Mouse (Mus musculus): ENCODE data around the gene Guca1a. TPM values are rescaled to one million over a fixed set of nuclear protein-coding genes. Genes with fewer than 3 reads are reported as not detected.

Gene Guca1a
- polyA plus RNA-seq, 1 experiment from 2014 or later, result 1.6 TPM

DNA sequence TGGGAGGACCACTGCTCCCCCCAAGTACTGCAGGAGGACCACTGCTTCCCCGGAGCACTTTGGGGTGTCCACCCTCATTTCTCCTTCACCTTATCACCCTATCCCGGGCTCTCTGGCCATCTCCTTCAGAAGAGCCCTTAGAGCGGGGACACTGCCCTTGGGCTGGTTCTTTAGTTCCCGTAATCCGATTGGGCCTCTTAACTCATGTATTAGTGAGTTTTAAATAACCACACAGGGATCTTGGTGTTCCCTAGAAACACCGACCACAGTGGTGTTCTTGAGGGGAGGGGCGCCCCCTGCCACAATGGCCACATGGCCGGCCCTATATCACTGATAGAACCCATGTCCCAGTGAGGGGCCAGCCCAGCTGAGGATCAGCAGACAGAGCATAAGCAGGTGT lies 1.3 kb downstream of the Guca1a start:
- H3K4me3 ChIP-seq (ENCODE audit: low read depth, low read length), result no peak overlapping the region
- ATAC-seq (replicated peaks; ENCODE audit: low FRiP score) (no peak), DNase-seq (ENCODE audit: low spot score) (no peak)
- H3K9me3 ChIP-seq (ENCODE audit: control insufficient read depth, low read length), result no peaks in the 10 kb centered on the region
- H3K27me3 ChIP-seq (replicated peaks; ENCODE audit: control insufficient read depth, insufficient read depth, low read length), result peaks cover 19% of the 10 kb centered on the region
- H3K9ac ChIP-seq (ENCODE audit: low read depth, low read length), result no peak overlapping the region
- peaks cover 11% of the 10 kb centered on the region; the same call in 1 of the 2 replicates for H3K4me1 ChIP-seq (replicated peaks; ENCODE audit: control insufficient read depth, insufficient read depth, low read length)
- H3K36me3 ChIP-seq (ENCODE audit: control insufficient read depth, insufficient read depth, low read length), result no peaks in the 10 kb centered on the region
- 79% methylated on average over 8 of the region's 8 CpGs for WGBS
- H3K27ac ChIP-seq (ENCODE audit: low read depth, low read length), result no peak overlapping the region
- no peak overlapping the region for H3K4me2 ChIP-seq

DNA sequence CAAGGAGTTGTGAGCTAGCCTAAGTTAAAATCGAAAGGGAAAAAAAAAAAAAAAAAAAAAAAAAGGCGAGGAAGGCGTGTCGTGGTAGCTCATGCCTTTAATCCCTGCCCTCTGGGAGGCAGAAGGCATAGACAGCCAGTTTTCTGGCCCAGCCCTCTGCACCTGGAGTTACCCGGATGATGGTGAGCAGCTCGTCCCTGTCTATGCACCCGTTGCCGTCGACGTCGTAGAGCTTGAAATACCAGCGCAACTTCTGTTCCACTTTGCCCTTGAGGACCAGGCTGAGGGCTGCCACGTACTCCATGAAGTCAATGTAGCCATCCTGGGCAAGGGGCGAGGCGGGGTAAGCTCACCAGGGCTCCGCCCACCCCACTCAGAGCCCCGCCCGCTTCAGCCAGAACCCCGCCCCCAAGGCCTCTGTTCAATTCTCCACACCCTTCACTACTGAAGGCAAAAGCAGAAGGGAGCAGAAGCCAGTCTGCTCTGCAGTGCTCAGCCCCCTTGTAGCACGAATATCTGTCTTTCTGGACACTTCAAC lies 4.9 kb downstream of the Guca1a start:
- no peak overlapping the region for H3K9ac ChIP-seq (ENCODE audit: low read depth, low read length)
- ATAC-seq (replicated peaks; ENCODE audit: low FRiP score) (peak; percentile 87), DNase-seq (ENCODE audit: low spot score) (peak; percentile 73)
- peak overlapping the region; percentile 44 for H3K4me3 ChIP-seq (ENCODE audit: low read depth, low read length)
- no peak overlapping the region for H3K27ac ChIP-seq (ENCODE audit: low read depth, low read length)
- H3K4me2 ChIP-seq, result peak overlapping the region; percentile 66
- H3K27me3 ChIP-seq (replicated peaks; ENCODE audit: control insufficient read depth, insufficient read depth, low read length), result peaks cover 17% of the 10 kb centered on the region
- H3K4me1 ChIP-seq (replicated peaks; ENCODE audit: control insufficient read depth, insufficient read depth, low read length), result peaks cover 11% of the 10 kb centered on the region; the same call in 1 of the 2 replicates
- no peaks in the 10 kb centered on the region for H3K36me3 ChIP-seq (ENCODE audit: control insufficient read depth, insufficient read depth, low read length)
- no peaks in the 10 kb centered on the region for H3K9me3 ChIP-seq (ENCODE audit: control insufficient read depth, low read length)
- WGBS, result 1% methylated on average over 20 of the region's 20 CpGs

DNA sequence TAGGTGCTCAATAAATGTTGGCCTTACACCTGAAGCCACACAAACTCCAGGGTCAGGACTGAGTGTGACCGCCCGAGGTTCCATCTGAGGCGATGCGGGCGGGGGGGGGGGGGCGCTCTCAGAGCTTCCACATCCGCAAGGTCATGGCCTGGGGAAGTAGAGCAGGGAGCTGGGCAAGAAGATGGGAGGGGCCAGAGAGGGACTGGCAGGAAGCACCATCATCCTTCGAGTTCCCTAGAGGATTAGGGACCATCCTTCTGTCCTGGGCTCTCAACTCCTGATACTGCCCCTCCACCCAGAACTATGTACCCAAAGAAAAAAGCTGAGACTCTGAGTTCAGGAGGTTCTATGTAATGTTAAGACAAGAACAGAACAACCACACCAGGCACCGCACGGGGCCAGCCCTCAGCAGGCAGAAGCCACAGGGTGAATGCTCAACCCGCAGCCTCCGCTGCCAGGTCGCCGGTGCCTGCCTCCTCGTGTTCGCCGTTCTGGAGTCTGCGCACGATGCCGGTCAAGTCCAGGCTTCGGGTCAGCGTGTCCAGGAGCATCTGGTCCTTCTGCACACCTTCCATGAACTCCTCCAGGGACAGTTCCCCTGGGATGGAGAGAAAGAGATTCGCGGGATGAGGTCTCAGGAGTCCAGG lies 6.0 kb downstream of the Guca1a start:
- H3K4me2 ChIP-seq, result peak overlapping the region; percentile 66
- no peaks in the 10 kb centered on the region for H3K9me3 ChIP-seq (ENCODE audit: control insufficient read depth, low read length)
- 0 out of 2 replicates have a peak overlapping the region, but pooled peaks have one; percentile 1 for H3K9ac ChIP-seq (ENCODE audit: low read depth, low read length)

DNA sequence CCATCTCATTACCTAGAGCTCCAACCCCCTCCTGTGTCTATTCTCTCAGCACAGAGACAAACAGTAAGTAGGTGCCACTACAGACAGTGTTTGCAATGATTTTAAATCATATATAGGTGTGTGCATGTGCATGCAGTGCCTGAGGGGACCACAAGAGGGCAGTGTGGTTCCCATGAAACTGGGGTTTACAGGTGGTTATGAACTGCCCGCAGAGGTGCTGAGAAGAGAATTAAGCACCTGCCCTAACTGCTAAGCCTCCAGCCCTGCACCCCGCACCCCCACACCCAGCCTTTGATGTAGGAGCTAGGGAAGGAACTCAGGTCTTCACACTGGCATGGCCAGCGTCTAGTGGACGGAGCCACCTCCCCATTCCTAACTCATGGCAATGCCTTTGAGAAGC lies 13.7 kb downstream of the Guca1a start:
- ATAC-seq (replicated peaks; ENCODE audit: low FRiP score) (no peak), DNase-seq (ENCODE audit: low spot score) (no peak)
- Histone ChIP-seq H3K9me3 (ENCODE audit: control insufficient read depth, low read length) (no peaks in the 10 kb centered on the region; the same call in 1 of the 2 replicates), H3K4me3 (ENCODE audit: low read depth, low read length) (no peak overlapping the region), H3K27ac (ENCODE audit: low read depth, low read length) (no peak overlapping the region), H3K4me1 (replicated peaks; ENCODE audit: control insufficient read depth, insufficient read depth, low read length) (no peaks in the 10 kb centered on the region), H3K27me3 (replicated peaks; ENCODE audit: control insufficient read depth, insufficient read depth, low read length) (no peaks in the 10 kb centered on the region), H3K9ac (ENCODE audit: low read depth, low read length) (no peak overlapping the region), H3K36me3 (ENCODE audit: control insufficient read depth, insufficient read depth, low read length) (no peaks in the 10 kb centered on the region), H3K4me2 (no peak overlapping the region)
- WGBS, result 62% methylated on average over 4 of the region's 4 CpGs

More for the DNA sequence above, 6.0 kb downstream of the Guca1a start:
- WGBS, result 12% methylated on average over 24 of the region's 24 CpGs
- H3K27me3 ChIP-seq (replicated peaks; ENCODE audit: control insufficient read depth, insufficient read depth, low read length), result peaks cover 17% of the 10 kb centered on the region
- H3K4me3 ChIP-seq (ENCODE audit: low read depth, low read length), result peak overlapping the region; percentile 44
- ATAC-seq (replicated peaks; ENCODE audit: low FRiP score), result no peak
- no peak overlapping the region for H3K27ac ChIP-seq (ENCODE audit: low read depth, low read length)
- H3K36me3 ChIP-seq (ENCODE audit: control insufficient read depth, insufficient read depth, low read length), result no peaks in the 10 kb centered on the region
- peaks cover 11% of the 10 kb centered on the region; the same call in 1 of the 2 replicates for H3K4me1 ChIP-seq (replicated peaks; ENCODE audit: control insufficient read depth, insufficient read depth, low read length)
- no peak for DNase-seq (ENCODE audit: low spot score)

DNA sequence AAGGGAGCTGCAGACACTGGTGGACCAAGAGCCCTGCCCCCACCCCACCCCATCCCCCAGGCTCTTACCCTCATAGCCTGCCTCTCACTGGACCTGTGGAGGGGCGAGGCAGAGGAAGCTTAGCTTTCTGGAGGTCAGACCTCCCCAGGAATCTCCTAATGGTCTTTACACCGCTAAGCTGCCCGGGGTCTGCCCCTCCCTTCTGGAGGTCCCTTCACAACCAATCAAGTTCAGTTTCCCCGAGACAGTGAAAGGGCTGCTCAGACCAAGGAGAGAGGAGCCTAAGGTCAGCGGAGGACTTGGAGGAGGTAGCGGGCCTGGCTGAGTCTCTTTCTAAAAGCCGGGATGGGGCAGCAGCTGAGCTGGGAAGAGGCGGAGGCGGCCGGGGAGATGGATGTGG lies 15.2 kb downstream of the Guca1a start, which contains the start of gene Guca1b:
Gene Guca1b (plus strand): TSS at position 249 of the 400 bp plus-strand sequence.
- Histone ChIP-seq H3K9me3 (ENCODE audit: control insufficient read depth, low read length) (no peaks in the 10 kb centered on the region; the same call in 1 of the 2 replicates), H3K4me2 (no peak within 1 kb of the TSS), H3K36me3 (ENCODE audit: control insufficient read depth, insufficient read depth, low read length) (no peaks in the 10 kb centered on the region), H3K27ac (ENCODE audit: low read depth, low read length) (no peak within 1 kb of the TSS), H3K9ac (ENCODE audit: low read depth, low read length) (no peak within 1 kb of the TSS), H3K4me3 (ENCODE audit: low read depth, low read length) (no peak within 1 kb of the TSS), H3K27me3 (replicated peaks; ENCODE audit: control insufficient read depth, insufficient read depth, low read length) (no peaks in the 10 kb centered on the region), H3K4me1 (replicated peaks; ENCODE audit: control insufficient read depth, insufficient read depth, low read length) (no peaks in the 10 kb centered on the region)
- 41% methylated on average over 10 of the region's 10 CpGs for WGBS
- ATAC-seq (replicated peaks; ENCODE audit: low FRiP score) (no peak), DNase-seq (ENCODE audit: low spot score) (no peak)

DNA sequence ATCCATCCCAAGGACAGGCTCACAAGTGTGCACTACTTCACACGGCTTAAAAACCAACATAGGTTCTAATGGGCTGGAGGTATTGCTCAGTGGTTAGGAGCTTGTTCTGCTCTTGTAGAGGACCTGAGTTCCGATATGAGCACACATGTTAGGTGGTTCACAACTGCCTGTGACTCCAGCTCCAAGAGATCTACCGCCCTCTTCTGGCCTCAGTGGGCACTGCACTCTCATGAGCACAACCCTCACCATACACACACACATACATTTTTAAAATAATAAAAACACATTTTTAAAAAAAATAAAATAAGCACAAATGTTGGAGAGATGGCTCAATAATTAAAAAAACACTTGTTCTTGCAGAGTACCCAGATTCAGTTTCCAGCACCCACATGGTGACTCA lies 16.3 kb downstream of the Guca1a start:
- 88% methylated on average over 3 of the region's 3 CpGs for WGBS
- no peaks in the 10 kb centered on the region; the same call in 1 of the 2 replicates for H3K9me3 ChIP-seq (ENCODE audit: control insufficient read depth, low read length)
- H3K36me3 ChIP-seq (ENCODE audit: control insufficient read depth, insufficient read depth, low read length), result peaks cover 6% of the 10 kb centered on the region; the same call in 1 of the 2 replicates
- no peak overlapping the region for H3K4me2 ChIP-seq
- no peaks in the 10 kb centered on the region for H3K27me3 ChIP-seq (replicated peaks; ENCODE audit: control insufficient read depth, insufficient read depth, low read length)
- H3K4me3 ChIP-seq (ENCODE audit: low read depth, low read length), result no peak overlapping the region
- ATAC-seq (replicated peaks; ENCODE audit: low FRiP score), result no peak
- DNase-seq (ENCODE audit: low spot score), result no peak
- H3K27ac ChIP-seq (ENCODE audit: low read depth, low read length), result no peak overlapping the region
- H3K4me1 ChIP-seq (replicated peaks; ENCODE audit: control insufficient read depth, insufficient read depth, low read length), result no peaks in the 10 kb centered on the region; the same call in 1 of the 2 replicates
- H3K9ac ChIP-seq (ENCODE audit: low read depth, low read length), result no peak overlapping the region

DNA sequence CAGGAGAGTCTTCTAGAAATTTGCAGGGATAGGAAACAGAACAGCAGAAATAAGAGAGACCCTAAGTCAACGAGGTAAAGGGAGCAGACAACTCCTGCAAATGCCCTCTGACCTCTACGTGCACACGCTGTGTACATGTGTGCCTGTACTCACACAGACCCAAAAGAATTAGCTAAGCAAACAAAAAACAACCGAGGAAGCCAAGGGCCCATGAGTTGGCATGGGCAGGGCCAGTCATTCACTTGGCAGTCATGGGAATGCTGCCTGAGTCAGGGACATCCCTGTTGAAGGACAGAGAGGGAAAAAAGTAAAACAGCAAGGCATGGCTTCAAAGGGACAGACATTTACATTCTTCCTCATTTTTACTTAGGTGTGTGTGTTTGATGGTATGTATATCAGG lies 17.1 kb downstream of the Guca1a start:
- no peaks in the 10 kb centered on the region; the same call in 1 of the 2 replicates for H3K9me3 ChIP-seq (ENCODE audit: control insufficient read depth, low read length)
- no peak overlapping the region for H3K4me3 ChIP-seq (ENCODE audit: low read depth, low read length)
- no peak overlapping the region for H3K27ac ChIP-seq (ENCODE audit: low read depth, low read length)
- H3K27me3 ChIP-seq (replicated peaks; ENCODE audit: control insufficient read depth, insufficient read depth, low read length), result no peaks in the 10 kb centered on the region
- H3K36me3 ChIP-seq (ENCODE audit: control insufficient read depth, insufficient read depth, low read length), result peaks cover 11% of the 10 kb centered on the region
- no peak overlapping the region for H3K4me2 ChIP-seq
- no peaks in the 10 kb centered on the region; the same call in 1 of the 2 replicates for H3K4me1 ChIP-seq (replicated peaks; ENCODE audit: control insufficient read depth, insufficient read depth, low read length)
- DNase-seq (ENCODE audit: low spot score) (no peak), ATAC-seq (replicated peaks; ENCODE audit: low FRiP score) (no peak)
- 82% methylated on average over 4 of the region's 4 CpGs for WGBS
- H3K9ac ChIP-seq (ENCODE audit: low read depth, low read length), result no peak overlapping the region

DNA sequence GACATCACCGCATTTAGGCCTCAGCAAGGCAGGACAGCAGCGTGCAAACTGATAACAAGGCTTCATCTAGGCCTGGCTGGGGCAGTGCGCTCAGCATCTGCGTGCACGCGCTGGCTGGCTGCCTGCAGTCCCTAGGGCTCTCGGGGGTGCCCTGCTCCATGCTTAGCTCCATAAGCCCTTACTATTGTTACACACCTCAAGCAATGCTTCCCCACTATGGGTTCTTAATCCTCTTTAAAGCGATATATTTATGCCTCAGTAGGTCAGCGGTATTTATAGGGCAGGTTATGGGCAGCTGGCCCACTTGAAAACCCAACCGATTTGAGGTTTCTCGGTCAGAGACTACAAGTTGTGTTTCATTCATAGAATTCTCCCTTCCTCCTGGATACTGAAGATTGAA lies 18.5 kb downstream of the Guca1a start:
- H3K4me1 ChIP-seq (replicated peaks; ENCODE audit: control insufficient read depth, insufficient read depth, low read length), result no peaks in the 10 kb centered on the region; the same call in 1 of the 2 replicates
- no peak for ATAC-seq (replicated peaks; ENCODE audit: low FRiP score)
- no peak overlapping the region for H3K4me3 ChIP-seq (ENCODE audit: low read depth, low read length)
- H3K9ac ChIP-seq (ENCODE audit: low read depth, low read length), result no peak overlapping the region
- H3K27ac ChIP-seq (ENCODE audit: low read depth, low read length), result no peak overlapping the region
- H3K36me3 ChIP-seq (ENCODE audit: control insufficient read depth, insufficient read depth, low read length), result peaks cover 16% of the 10 kb centered on the region
- DNase-seq (ENCODE audit: low spot score), result no peak
- 90% methylated on average over 11 of the region's 11 CpGs for WGBS
- H3K4me2 ChIP-seq, result no peak overlapping the region
- H3K27me3 ChIP-seq (replicated peaks; ENCODE audit: control insufficient read depth, insufficient read depth, low read length), result no peaks in the 10 kb centered on the region
- H3K9me3 ChIP-seq (ENCODE audit: control insufficient read depth, low read length), result no peaks in the 10 kb centered on the region; the same call in 1 of the 2 replicates

DNA sequence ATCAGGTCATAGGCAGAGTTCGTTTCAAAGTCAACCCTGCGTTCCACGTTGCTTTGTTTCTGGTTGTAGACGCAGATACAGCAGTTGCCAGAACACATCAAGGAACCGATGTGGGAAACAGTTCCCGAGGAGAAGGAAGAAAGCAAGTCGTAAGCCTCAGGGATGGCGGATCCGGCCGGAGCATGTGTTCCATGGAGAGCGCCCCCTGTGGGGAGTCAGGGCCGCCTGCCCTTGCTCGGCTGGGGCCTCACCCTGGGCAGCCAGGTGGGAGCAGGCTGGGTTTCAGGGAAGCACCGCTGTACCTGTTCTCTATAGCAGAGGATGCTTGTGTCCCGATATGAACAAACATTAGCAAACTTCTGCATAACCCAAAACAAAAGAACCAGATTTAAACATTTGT lies 22.3 kb downstream of the Guca1a start:
- WGBS, result 89% methylated on average over 15 of the region's 15 CpGs
- H3K4me3 ChIP-seq (ENCODE audit: low read depth, low read length), result no peak overlapping the region
- H3K4me2 ChIP-seq, result no peak overlapping the region
- DNase-seq (ENCODE audit: low spot score) (no peak), ATAC-seq (replicated peaks; ENCODE audit: low FRiP score) (no peak)
- H3K9me3 ChIP-seq (ENCODE audit: control insufficient read depth, low read length), result no peaks in the 10 kb centered on the region
- H3K9ac ChIP-seq (ENCODE audit: low read depth, low read length), result no peak overlapping the region
- H3K36me3 ChIP-seq (ENCODE audit: control insufficient read depth, insufficient read depth, low read length), result peaks cover 33% of the 10 kb centered on the region
- H3K27ac ChIP-seq (ENCODE audit: low read depth, low read length), result no peak overlapping the region
- H3K27me3 ChIP-seq (replicated peaks; ENCODE audit: control insufficient read depth, insufficient read depth, low read length), result no peaks in the 10 kb centered on the region
- no peaks in the 10 kb centered on the region; the same call in 1 of the 2 replicates for H3K4me1 ChIP-seq (replicated peaks; ENCODE audit: control insufficient read depth, insufficient read depth, low read length)

All from liver, embryonic 11.5 days (tissue).